Mouse (Mus musculus): ENCODE measurements around the gene Kcnh7. TPM values are rescaled to one million over a fixed set of nuclear protein-coding genes. Genes with fewer than 3 reads are reported as not detected.

The Kcnh7 gene
- total RNA-seq (2023): not detected

GRCm38 (mm10) chr2:63183563-63184545 is at the start of gene Kcnh7:
Gene Kcnh7 (minus strand): TSS chr2:63184287.

DNA sequence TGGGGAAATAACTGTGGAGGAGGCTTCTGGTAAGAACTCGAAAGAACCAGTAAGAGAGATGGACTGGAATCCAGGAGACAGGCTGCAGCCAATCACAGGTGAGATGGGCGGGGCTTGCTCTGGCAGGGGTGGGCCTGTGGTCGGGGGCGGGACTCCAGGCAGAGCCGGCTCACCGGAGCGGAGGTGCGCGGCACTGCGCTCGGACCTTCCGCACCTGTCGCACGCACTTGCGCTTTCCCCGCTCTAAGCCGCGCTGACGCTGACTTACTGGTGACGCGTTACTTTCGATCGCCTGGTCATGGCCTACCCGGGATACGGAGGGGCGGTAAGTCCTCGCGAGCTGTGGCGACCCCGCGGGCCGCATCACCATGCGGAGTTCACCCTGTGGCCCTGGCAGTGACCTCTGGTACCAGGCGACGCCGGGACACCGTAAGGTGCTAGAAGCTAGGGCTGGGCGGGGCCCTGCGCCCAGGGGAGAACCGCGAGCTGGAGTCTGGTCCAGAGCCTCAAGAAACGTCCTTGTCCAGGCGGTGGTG is 519.9 kb downstream of the Kcnh7 start, which contains the start of gene Gca:
TSS of gene Gca (plus strand) at position 151 of the 536 bp plus-strand sequence.

DNA sequence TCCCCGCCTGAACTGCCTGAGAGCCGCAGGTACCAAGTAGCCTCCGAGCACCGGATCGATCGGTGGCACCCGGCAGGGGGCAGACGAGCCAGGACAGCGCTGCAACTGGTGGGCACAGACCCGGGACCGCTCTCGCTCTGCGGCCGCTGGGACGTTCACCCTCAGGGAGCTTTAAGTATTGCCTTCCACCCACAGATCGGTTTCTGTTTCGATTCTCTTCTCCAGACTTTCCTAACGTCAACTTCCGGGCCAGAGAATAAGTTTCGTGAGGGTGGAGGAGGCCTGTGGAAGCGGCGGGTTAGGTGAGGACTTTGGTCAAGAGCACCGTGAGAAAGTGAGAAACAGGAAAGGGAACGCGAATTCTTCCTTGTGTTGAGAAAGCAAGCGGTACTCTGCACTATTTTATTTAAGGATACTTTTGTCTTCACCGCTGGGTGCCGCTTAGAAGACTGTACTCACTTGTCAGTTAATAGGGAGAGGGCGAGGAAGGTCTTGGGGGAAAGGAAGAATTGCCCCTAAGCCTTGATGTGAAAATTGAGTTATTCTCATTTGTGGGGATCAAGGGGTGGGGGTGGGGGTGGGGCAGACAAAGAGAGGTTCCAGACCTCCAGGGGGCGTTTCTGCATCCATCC is 538.0 kb downstream of the Kcnh7 start, which contains the start of gene Ifih1:
TSS of gene Ifih1 (minus strand) at position 242 of the 632 bp plus-strand sequence.

Measured in neutrophil, adult 83 days (primary cell).